Mouse (Mus musculus) kidney, embryonic 14.5 days (tissue): ENCODE measurements around the gene 1500011B03Rik. TPM values are rescaled to one million over a fixed set of nuclear protein-coding genes. Genes with fewer than 3 reads are reported as not detected.

Experiments used
- ATAC-seq: fragments of 200-750 bp; cut with Nextera tagmentation; 2 replicates; pipeline ENCODE4 v1.8.0; 2017; ENCODE audit warnings: moderate number of reproducible peaks, mild to moderate bottlenecking, moderate TSS enrichment, moderate library complexity; ENCODE audit not compliant: low FRiP score, low TSS enrichment
- H3K27ac ChIP-seq: fragments of 300-500 bp; sonication (generic); 2 replicates; pipeline ENCODE4 v1.5.1; 2014; ENCODE audit warnings: low read depth, mild to moderate bottlenecking, low read length, moderate library complexity, mixed read lengths
- H3K27me3 ChIP-seq: fragments of 300-500 bp; sonication (generic); 2 replicates; pipeline ENCODE4 v1.6.1; 2014; ENCODE audit warnings: mild to moderate bottlenecking, low read length; ENCODE audit not compliant: control insufficient read depth, insufficient read depth
- H3K36me3 ChIP-seq: fragments of 300-500 bp; sonication (generic); 2 replicates; pipeline ENCODE4 v1.6.1; 2014; ENCODE audit warnings: low read length, mixed read lengths; ENCODE audit not compliant: control insufficient read depth, insufficient read depth
- H3K4me1 ChIP-seq: fragments of 300-500 bp; sonication (generic); 2 replicates; pipeline ENCODE4 v1.6.1; 2014; ENCODE audit warnings: low read length, mixed read lengths; ENCODE audit not compliant: control insufficient read depth, insufficient read depth
- H3K4me2 ChIP-seq: fragments of 300-500 bp; sonication (generic); replicated peaks from 2 replicates; pipeline ENCODE4 v1.6.1; 2014; ENCODE audit warnings: low read depth, mild to moderate bottlenecking, low read length
- H3K4me3 ChIP-seq: fragments of 300-500 bp; sonication (generic); 2 replicates; pipeline ENCODE4 v1.5.1; 2014; ENCODE audit warnings: mild to moderate bottlenecking, low read length
- H3K9ac ChIP-seq: fragments of 300-500 bp; sonication (generic); 2 replicates; pipeline ENCODE4 v1.6.1; 2014; ENCODE audit warnings: low read depth, mild to moderate bottlenecking, low read length, moderate library complexity
- H3K9me3 ChIP-seq: fragments of 300-500 bp; sonication (generic); 2 replicates; pipeline ENCODE4 v1.6.1; 2016; ENCODE audit warnings: low read length; ENCODE audit not compliant: control insufficient read depth
- WGBS: fragments of 180-500 bp; shearing (Covaris S2); extraction: QIAGEN DNeasy Blood & Tissue Kit; methylation state at CpG from one replicate; pipeline ENCODE4 v1.1.7; 2014; 5-methylcytosine and 5-hydroxymethylcytosine counted together
- polyA plus RNA-seq: library from polyadenylated mRNA; unstranded; fragments of >200 nt; fragmentation: Nextera tagmentation; extraction: Ambion mirVana; gene quantifications from 2 replicates; pipeline ENCODE4 v1.2.1, GENCODE M21; 2014

1500011B03Rik gene
- polyA plus RNA-seq, 1 experiment from 2014 or later = 128 TPM

GRCm38 (mm10) chr5:114782991-114783390, 40.3 kb downstream of the 1500011B03Rik start:
- ATAC-seq = no peak
- H3K27ac ChIP-seq = no peak overlapping the region

GRCm38 (mm10) chr5:114780912-114781311, 42.4 kb downstream of the 1500011B03Rik start:
- Histone ChIP-seq H3K9ac (no peak overlapping the region), H3K4me2 (no peak overlapping the region), H3K9me3 (no peaks in the 10 kb centered on the region), H3K4me1 (peaks cover 13% of the 10 kb centered on the region; the same call in 1 of the 2 replicates), H3K4me3 (no peak overlapping the region), H3K36me3 (no peaks in the 10 kb centered on the region), H3K27ac (no peak overlapping the region), H3K27me3 (no peaks in the 10 kb centered on the region; the same call in 1 of the 2 replicates)
- ATAC-seq = no peak
- WGBS = 84% methylated on average over 7 of the region's 7 CpGs

More at GRCm38 (mm10) chr5:114782991-114783390, 40.3 kb downstream of the 1500011B03Rik start:
- Histone ChIP-seq H3K4me2 (no peak overlapping the region), H3K36me3 (peaks cover 12% of the 10 kb centered on the region; the same call in 1 of the 2 replicates), H3K4me3 (no peak overlapping the region), H3K4me1 (peaks cover 9% of the 10 kb centered on the region; the same call in 1 of the 2 replicates), H3K9me3 (no peaks in the 10 kb centered on the region), H3K9ac (no peak overlapping the region), H3K27me3 (no peaks in the 10 kb centered on the region)
- 80% methylated on average over 9 of the region's 9 CpGs for WGBS

DNA sequence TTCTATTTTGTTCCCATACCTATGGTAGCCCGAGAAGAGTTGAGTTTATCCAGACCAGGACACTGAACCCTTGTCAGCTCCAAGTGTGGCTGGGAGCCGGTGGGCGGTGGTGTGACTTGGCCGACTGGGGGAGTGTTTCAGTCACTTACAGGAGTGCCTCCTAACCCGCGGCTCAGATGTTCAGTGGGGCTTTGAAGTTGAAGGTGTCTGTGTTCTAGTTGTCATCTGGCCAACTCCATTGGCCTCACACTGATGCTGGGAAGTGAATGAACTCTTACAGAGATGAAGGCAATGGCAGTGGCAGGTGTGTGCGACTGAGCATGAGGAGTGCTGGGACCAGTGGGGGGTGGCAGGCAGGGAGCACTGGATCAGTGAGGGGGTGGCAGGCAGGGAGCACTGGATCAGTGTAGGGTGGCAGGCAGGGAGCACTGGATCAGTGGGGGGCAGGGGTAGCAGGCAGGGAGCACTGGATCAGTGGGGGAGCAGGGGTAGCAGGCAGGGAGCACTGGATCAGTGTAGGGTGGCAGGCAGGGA, 43.2 kb downstream of the 1500011B03Rik start:
- no peak for ATAC-seq
- Histone ChIP-seq H3K4me3 (no peak overlapping the region), H3K36me3 (no peaks in the 10 kb centered on the region), H3K27ac (no peak overlapping the region), H3K27me3 (no peaks in the 10 kb centered on the region; the same call in 1 of the 2 replicates), H3K9ac (no peak overlapping the region), H3K4me1 (peaks cover 15% of the 10 kb centered on the region; the same call in 1 of the 2 replicates), H3K9me3 (no peaks in the 10 kb centered on the region), H3K4me2 (no peak overlapping the region)
- WGBS = 40% methylated on average over 7 of the region's 7 CpGs

GRCm38 (mm10) chr5:114776174-114776573, 47.1 kb downstream of the 1500011B03Rik start:
- WGBS = 58% methylated on average over 7 of the region's 7 CpGs
- no peak overlapping the region for H3K27ac ChIP-seq
- no peak for ATAC-seq
- peak overlapping the region; percentile 98; the same call in 1 of the 2 replicates for H3K4me3 ChIP-seq
- H3K9ac ChIP-seq = no peak overlapping the region; the same call in 1 of the 2 replicates
- H3K36me3 ChIP-seq = no peaks in the 10 kb centered on the region
- no peaks in the 10 kb centered on the region; the same call in 1 of the 2 replicates for H3K27me3 ChIP-seq
- H3K4me1 ChIP-seq = peaks cover 18% of the 10 kb centered on the region
- H3K4me2 ChIP-seq = peak overlapping the region; percentile 71
- no peaks in the 10 kb centered on the region for H3K9me3 ChIP-seq

GRCm38 (mm10) chr5:114775056-114775979, 48.0 kb downstream of the 1500011B03Rik start, which contains the start of gene Git2:
Git2 (minus strand) TSS chr5:114775517.
- ATAC-seq = no peak
- peak within 1 kb of the TSS; percentile 71 for H3K4me2 ChIP-seq

GRCm38 (mm10) chr5:114774403-114775051, 48.7 kb downstream of the 1500011B03Rik start, which contains the start of gene Ankrd13a:
Ankrd13a (plus strand) TSS chr5:114774677.
- Histone ChIP-seq H3K9me3 (no peaks in the 10 kb centered on the region), H3K4me2 (peak within 1 kb of the TSS; percentile 71), H3K9ac (peak within 1 kb of the TSS; percentile 94), H3K4me3 (peak within 1 kb of the TSS; percentile 98), H3K27ac (peak within 1 kb of the TSS; percentile 83), H3K4me1 (peaks cover 14% of the 10 kb centered on the region), H3K36me3 (no peaks in the 10 kb centered on the region), H3K27me3 (no peaks in the 10 kb centered on the region; the same call in 1 of the 2 replicates)
- under 1% methylated on average over 53 of the region's 73 CpGs for WGBS
- peak; percentile 84 for ATAC-seq

More at GRCm38 (mm10) chr5:114775056-114775979, 48.0 kb downstream of the 1500011B03Rik start, which contains the start of gene Git2:
- Histone ChIP-seq H3K9me3 (no peaks in the 10 kb centered on the region), H3K4me3 (peak within 1 kb of the TSS; percentile 98), H3K27me3 (no peaks in the 10 kb centered on the region; the same call in 1 of the 2 replicates), H3K9ac (peak within 1 kb of the TSS; percentile 94), H3K36me3 (no peaks in the 10 kb centered on the region), H3K4me1 (peaks cover 18% of the 10 kb centered on the region), H3K27ac (peak within 1 kb of the TSS; percentile 83)
- WGBS = under 1% methylated on average over 58 of the region's 63 CpGs

DNA sequence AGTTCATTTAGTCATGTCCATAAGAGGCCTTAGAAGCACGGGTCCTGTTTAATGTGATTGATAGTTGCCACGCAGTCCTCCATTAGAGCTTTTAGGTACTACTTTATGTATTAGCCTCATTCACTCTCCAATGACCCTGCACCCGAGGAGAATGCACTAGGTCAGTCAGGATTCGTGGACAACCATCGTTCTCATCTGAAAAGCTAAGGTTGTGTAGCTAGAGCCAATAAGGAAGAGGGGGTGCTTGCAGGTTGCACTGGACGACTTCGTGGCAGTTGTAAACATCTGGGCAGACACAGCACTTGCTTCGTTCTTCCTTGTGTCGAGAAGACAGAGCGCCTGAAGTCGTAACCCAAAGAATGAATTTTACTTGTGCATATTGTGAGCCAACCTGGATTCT, 49.5 kb downstream of the 1500011B03Rik start:
- ATAC-seq = no peak
- WGBS = 3% methylated on average over 11 of the region's 11 CpGs
- no peaks in the 10 kb centered on the region for H3K9me3 ChIP-seq
- peaks cover 12% of the 10 kb centered on the region for H3K4me1 ChIP-seq
- no peaks in the 10 kb centered on the region for H3K36me3 ChIP-seq
- no peaks in the 10 kb centered on the region; the same call in 1 of the 2 replicates for H3K27me3 ChIP-seq
- H3K27ac ChIP-seq = peak overlapping the region; percentile 77
- H3K9ac ChIP-seq = peak overlapping the region; percentile 94
- H3K4me2 ChIP-seq = peak overlapping the region; percentile 71
- H3K4me3 ChIP-seq = peak overlapping the region; percentile 98

DNA sequence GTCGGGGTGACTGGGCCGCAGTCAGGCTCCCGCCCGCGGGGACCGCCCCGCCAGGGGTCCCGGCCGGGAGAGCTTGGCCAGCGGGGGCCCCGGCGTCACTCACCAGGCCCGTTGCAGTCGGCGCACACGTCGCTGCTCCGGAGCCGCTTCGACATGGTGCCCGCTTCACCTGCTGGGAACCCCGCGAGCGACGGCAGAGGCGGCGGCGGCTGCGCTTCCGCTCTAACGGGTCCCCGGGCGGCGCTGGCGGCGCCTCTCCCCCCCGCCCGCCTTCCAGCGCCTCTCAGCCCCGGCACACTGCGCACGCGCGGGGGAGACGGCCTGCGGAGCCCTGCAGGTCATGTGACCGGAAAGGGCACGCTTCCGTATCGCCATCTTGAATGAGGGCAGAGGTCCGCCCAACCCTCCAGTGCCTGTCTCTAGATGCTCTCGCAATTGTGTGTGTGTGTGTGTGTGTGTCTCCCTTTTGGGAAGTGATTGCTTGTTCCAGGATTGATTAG, 50.0 kb downstream of the 1500011B03Rik start:
- WGBS = under 1% methylated on average over 41 of the region's 52 CpGs
- H3K9ac ChIP-seq = peak overlapping the region; percentile 94
- peak overlapping the region; percentile 77 for H3K27ac ChIP-seq
- H3K36me3 ChIP-seq = no peaks in the 10 kb centered on the region
- H3K9me3 ChIP-seq = no peaks in the 10 kb centered on the region
- peak; percentile 82 for ATAC-seq
- H3K4me3 ChIP-seq = peak overlapping the region; percentile 98
- H3K4me2 ChIP-seq = peak overlapping the region; percentile 71
- peaks cover 12% of the 10 kb centered on the region for H3K4me1 ChIP-seq
- no peaks in the 10 kb centered on the region; the same call in 1 of the 2 replicates for H3K27me3 ChIP-seq
